Mouse (Mus musculus): ENCODE measurements around the gene Lmod3.

Lmod3 gene

GRCm38 (mm10) chr6:97226083-97226491, 26.5 kb downstream of the Lmod3 start:
- no peak for DNase-seq (ENCODE audit: low spot score)

- DNase-seq (ENCODE audit: low spot score): no peak
Measured at GRCm38 (mm10) chr6:97224505-97224904, 28.1 kb downstream of the Lmod3 start.

- DNase-seq (ENCODE audit: low spot score): no peak
Measured at GRCm38 (mm10) chr6:97223566-97223965, 29.0 kb downstream of the Lmod3 start.

GRCm38 (mm10) chr6:97222931-97223467, 29.6 kb downstream of the Lmod3 start:
- DNase-seq (ENCODE audit: low spot score): no peak

GRCm38 (mm10) chr6:97222321-97222720, 30.2 kb downstream of the Lmod3 start:
- DNase-seq (ENCODE audit: low spot score): no peak

- no peak for DNase-seq (ENCODE audit: low spot score)
Measured at GRCm38 (mm10) chr6:97221205-97222025, 31.1 kb downstream of the Lmod3 start.

- no peak for DNase-seq (ENCODE audit: low spot score)
Measured at GRCm38 (mm10) chr6:97220672-97221071, 31.9 kb downstream of the Lmod3 start.

- no peak for DNase-seq (ENCODE audit: low spot score)
Measured at GRCm38 (mm10) chr6:97216154-97216821, 36.3 kb downstream of the Lmod3 start.

GRCm38 (mm10) chr6:97211981-97212380, 40.6 kb downstream of the Lmod3 start:
- no peak for DNase-seq (ENCODE audit: low spot score)

GRCm38 (mm10) chr6:97210962-97211601, 41.5 kb downstream of the Lmod3 start:
- DNase-seq (ENCODE audit: low spot score): no peak

GRCm38 (mm10) chr6:97210191-97210961, 42.2 kb downstream of the Lmod3 start, which contains the start of gene Arl6ip5:
Arl6ip5 (plus strand) TSS chr6:97210689.
- DNase-seq (ENCODE audit: low spot score): peak; percentile 69

- no peak for DNase-seq (ENCODE audit: low spot score)
Measured at GRCm38 (mm10) chr6:97209751-97210150, 42.8 kb downstream of the Lmod3 start.

GRCm38 (mm10) chr6:97209201-97209600, 43.4 kb downstream of the Lmod3 start:
- no peak for DNase-seq (ENCODE audit: low spot score)

GRCm38 (mm10) chr6:97208406-97208805, 44.2 kb downstream of the Lmod3 start:
- DNase-seq (ENCODE audit: low spot score): no peak

- DNase-seq (ENCODE audit: low spot score): no peak
Measured at GRCm38 (mm10) chr6:97207085-97207484, 45.5 kb downstream of the Lmod3 start.

- peak; percentile 90 for DNase-seq (ENCODE audit: low spot score)
Measured at GRCm38 (mm10) chr6:97205439-97205885, 47.1 kb downstream of the Lmod3 start, which contains the start of gene Uba3. Uba3 (minus strand) TSS chr6:97205647.

- DNase-seq (ENCODE audit: low spot score): no peak
Measured at GRCm38 (mm10) chr6:97204952-97205351, 47.6 kb downstream of the Lmod3 start.

GRCm38 (mm10) chr6:97204252-97204869, 48.2 kb downstream of the Lmod3 start:
- DNase-seq (ENCODE audit: low spot score): no peak

- DNase-seq (ENCODE audit: low spot score): no peak
Measured at GRCm38 (mm10) chr6:97202477-97202876, 50.1 kb downstream of the Lmod3 start.

GRCm38 (mm10) chr6:97200437-97200836, 52.1 kb downstream of the Lmod3 start:
- no peak for DNase-seq (ENCODE audit: low spot score)

All from layer of hippocampus, adult 9-10 months (tissue).